Mouse (Mus musculus) kidney, adult 2 months (tissue): Measurements from ENCODE around the gene Antxr1. TPM values are rescaled to one million over a fixed set of nuclear protein-coding genes. Genes with fewer than 3 reads are reported as not detected.

Experiments
- DNase-seq: peaks from one replicate; pipeline ENCODE4 v3.0.0; 2021
- H3K27ac ChIP-seq: fragments of 200-500 bp; 2 replicates; pipeline ENCODE4 v1.5.1; 2012; ENCODE audit warnings: low read depth, low read length, control low read depth, inconsistent platforms; ENCODE audit not compliant: insufficient read depth
- H3K27me3 ChIP-seq: fragments of 200-500 bp; replicated peaks from 2 replicates; pipeline ENCODE4 v1.6.1; 2012; ENCODE audit warnings: mild to moderate bottlenecking, moderate library complexity, low read length, inconsistent platforms; ENCODE audit not compliant: control insufficient read depth, insufficient read depth
- H3K36me3 ChIP-seq: fragments of 200-500 bp; 2 replicates; pipeline ENCODE4 v1.6.1; 2012; ENCODE audit warnings: mild to moderate bottlenecking, moderate library complexity, low read length, inconsistent platforms; ENCODE audit not compliant: control insufficient read depth, insufficient read depth
- H3K4me1 ChIP-seq: fragments of 200-500 bp; 2 replicates; pipeline ENCODE4 v1.6.1; 2011; ENCODE audit warnings: low read length; ENCODE audit not compliant: control insufficient read depth, insufficient read depth
- H3K4me3 ChIP-seq: fragments of 200-500 bp; 2 replicates; pipeline ENCODE4 v1.5.1; 2011; ENCODE audit warnings: mild to moderate bottlenecking, low read depth, low read length, control low read depth; ENCODE audit not compliant: insufficient read depth
- CTCF ChIP-seq: fragments of 200-500 bp; conservative IDR thresholded peaks from 2 replicates; pipeline ENCODE4 v1.5.1; 2011; ENCODE audit warnings: low read depth, mild to moderate bottlenecking, control low read depth, low read length, moderate library complexity, mixed read lengths; ENCODE audit not compliant: insufficient read depth, insufficient read length
- POLR2A ChIP-seq: fragments of 200-500 bp; IDR thresholded peaks from one replicate; pipeline ENCODE4 v1.6.1; 2011; ENCODE audit warnings: low read depth, low read length, control low read depth
- WGBS: fragments of 180-500 bp; shearing (Covaris S2); methylation state at CpG from one replicate; pipeline ENCODE4 v1.1.7; 2018; 5-methylcytosine and 5-hydroxymethylcytosine counted together
- polyA plus RNA-seq: library from polyadenylated mRNA; depleted of rRNA; stranded (reverse); fragments of >200 nt; gene quantifications from 2 replicates; pipeline ENCODE4 v1.2.3, GENCODE M21; 2012

Gene Antxr1
- polyA plus RNA-seq, 1 experiment = 2.0 TPM

DNA sequence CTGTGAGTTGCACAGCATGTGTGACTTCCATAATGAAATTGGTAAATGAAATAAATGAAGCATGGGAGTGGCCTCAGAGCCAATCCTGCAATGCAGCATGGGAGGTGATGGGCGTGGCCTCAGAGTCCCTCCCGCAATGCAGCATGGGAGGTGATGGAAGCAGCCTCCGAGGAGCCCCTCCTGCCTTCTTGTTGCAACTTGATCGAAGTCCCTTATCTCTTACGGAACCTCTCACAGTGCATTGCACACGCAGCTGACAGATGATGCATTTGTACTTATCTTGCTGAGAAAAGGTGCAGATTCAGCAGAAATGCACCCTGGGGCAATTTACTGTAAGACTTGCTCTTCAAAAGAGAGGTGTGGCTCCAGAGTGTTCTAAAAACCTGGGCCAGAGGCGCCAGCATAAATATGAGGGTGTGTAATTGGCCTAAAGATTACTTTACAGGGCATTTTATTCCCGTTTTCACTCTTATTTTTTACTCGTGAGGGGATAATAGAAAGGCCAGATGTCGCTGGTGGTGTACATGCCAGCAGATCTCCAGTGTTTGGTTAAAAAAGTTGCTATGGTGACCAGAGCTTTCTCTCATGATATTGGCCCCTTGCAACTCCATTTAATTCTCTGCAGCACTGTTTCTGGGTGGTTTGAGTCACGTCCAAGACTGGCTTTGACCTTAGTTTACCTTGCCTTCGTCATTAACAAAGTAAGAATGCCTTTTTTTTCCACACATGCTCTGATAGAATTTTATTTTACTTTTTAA, 195.6 kb downstream of the Antxr1 start:
- Histone ChIP-seq H3K27ac (no peak overlapping the region), H3K4me1 (no peaks in the 10 kb centered on the region), H3K4me3 (no peak overlapping the region), H3K36me3 (no peaks in the 10 kb centered on the region), H3K27me3 (no peaks in the 10 kb centered on the region)
- TF ChIP-seq CTCF = no peak
- TF ChIP-seq POLR2A = no peak
- 87% methylated on average over 12 of the region's 12 CpGs for WGBS
- DNase-seq = no peak

DNA sequence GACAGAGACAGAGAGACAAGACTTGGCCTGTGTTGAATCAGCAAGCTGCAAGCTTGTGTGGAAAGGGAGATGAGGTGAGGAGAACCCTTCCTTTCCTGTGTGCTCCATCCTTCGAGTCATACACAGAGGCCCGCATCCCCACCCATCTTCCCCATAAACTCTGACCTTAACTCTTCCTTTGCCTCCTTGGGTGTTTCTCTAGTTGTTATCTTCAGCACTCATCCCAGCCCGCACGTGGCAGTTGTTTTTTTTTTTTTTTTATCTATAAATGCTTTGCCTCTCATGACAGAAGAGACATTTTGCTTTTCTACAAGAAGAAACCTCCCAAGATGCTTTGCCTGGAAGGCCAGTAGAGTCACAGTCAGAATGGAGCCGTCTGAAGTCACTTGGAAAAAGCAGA, 197.1 kb downstream of the Antxr1 start:
- WGBS = 93% methylated on average over 5 of the region's 5 CpGs
- no peaks in the 10 kb centered on the region for H3K4me1 ChIP-seq
- H3K27me3 ChIP-seq = no peaks in the 10 kb centered on the region

DNA sequence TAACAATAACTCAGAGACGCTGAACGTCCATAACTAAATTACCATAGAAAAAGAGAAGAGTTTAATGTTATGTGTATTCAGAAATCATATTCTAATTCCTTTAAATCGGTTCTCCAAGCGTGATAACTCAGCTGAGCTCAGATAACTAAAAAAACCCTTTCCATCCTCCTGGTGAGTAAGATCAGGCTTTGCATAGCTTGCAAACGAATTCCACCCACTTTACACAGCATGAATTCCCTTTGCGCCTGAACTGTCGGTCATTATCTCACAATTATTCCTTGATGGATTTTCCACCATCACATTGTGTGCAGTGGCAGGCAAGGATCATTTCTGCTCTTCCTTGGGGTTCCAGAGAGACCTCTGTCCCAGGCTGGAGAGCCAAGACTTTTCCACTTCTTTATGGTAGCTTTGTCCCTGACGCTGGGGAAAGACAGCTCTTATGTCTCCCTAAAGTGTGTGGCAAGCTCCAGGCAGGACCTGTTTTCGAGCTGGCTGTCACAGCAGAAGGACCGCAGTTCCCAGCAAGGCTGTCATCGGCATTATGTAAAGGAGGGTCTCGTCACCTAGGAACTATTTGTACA, 201.6 kb downstream of the Antxr1 start:
- H3K4me3 ChIP-seq = no peak overlapping the region

More for the DNA sequence above, 197.1 kb downstream of the Antxr1 start:
- H3K36me3 ChIP-seq = no peaks in the 10 kb centered on the region
- H3K27ac ChIP-seq = no peak overlapping the region
- TF ChIP-seq POLR2A (no peak), CTCF (no peak)
- H3K4me3 ChIP-seq = no peak overlapping the region
- DNase-seq = no peak

DNA sequence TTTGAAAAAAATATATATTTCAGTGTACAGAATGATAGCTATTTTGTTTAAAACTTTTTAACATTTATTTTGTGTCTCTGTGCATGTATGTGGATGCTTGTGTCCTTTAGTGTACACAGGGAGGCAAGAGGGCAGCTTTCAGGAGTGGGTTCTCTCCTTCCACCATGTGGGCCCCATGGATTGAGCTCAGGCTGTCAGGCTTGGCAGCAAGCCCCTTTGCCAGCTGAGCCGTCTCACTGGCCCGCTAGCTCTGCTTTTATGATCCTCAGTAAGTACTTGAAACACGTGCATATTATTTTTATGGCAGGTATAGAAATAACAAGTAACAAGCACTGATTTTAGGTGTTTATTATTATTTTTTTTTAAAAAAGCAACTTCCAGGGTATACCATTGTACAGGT, 202.1 kb downstream of the Antxr1 start:
- Histone ChIP-seq H3K27me3 (no peaks in the 10 kb centered on the region), H3K4me1 (no peaks in the 10 kb centered on the region), H3K4me3 (no peak overlapping the region), H3K36me3 (no peaks in the 10 kb centered on the region), H3K27ac (no peak overlapping the region)
- WGBS = 89% methylated on average over 3 of the region's 3 CpGs
- no peak for TF ChIP-seq CTCF
- TF ChIP-seq POLR2A = no peak
- no peak for DNase-seq

More for the DNA sequence above, 201.6 kb downstream of the Antxr1 start:
- WGBS = 86% methylated on average over 12 of the region's 12 CpGs
- no peaks in the 10 kb centered on the region for H3K36me3 ChIP-seq
- H3K27me3 ChIP-seq = no peaks in the 10 kb centered on the region
- DNase-seq = no peak
- no peaks in the 10 kb centered on the region for H3K4me1 ChIP-seq
- no peak overlapping the region for H3K27ac ChIP-seq
- TF ChIP-seq CTCF (no peak), POLR2A (no peak)

DNA sequence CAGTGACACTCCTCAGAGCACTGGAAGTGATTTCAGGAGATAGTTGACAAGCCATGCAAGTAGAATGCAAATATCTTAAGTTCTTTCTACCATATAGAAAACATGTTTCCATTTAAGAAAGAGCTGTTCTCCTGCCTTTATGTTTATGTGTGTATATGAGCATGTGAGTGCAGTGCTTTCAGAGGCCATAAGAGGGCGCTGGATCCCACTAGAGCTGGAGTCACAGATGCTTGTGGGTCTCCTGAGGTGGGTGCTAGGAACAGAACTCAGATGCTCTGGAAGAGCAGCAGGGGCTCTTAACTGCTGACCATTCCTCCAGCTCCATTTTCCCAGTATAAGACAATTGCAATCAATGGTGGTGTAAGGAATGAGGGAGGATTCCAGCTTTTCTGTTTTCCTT, 204.5 kb downstream of the Antxr1 start:
- no peak overlapping the region for H3K27ac ChIP-seq
- no peaks in the 10 kb centered on the region for H3K27me3 ChIP-seq
- H3K4me3 ChIP-seq = no peak overlapping the region
- 67% methylated on average over 1 of the region's 1 CpGs for WGBS
- H3K36me3 ChIP-seq = no peaks in the 10 kb centered on the region
- TF ChIP-seq CTCF (no peak), POLR2A (no peak)
- no peaks in the 10 kb centered on the region for H3K4me1 ChIP-seq
- DNase-seq = no peak

DNA sequence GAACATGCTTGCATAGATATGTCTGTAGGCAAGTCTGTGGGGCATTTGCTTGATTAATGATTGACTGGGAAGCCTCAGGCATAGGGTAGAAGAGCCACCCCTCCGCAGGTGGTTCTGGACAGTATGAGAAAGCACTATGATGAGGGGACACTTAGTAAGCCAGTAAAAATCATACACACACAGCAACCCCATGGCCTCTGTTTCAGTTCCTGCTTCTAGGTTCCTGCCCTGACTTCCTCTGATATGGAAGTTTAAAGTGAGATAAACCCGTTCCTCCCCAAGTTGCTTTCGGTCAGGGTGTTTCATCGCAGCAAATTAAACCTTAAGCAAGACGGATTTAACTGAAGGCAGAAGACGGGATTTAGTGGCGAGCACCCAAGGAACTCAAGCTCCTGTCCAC, 205.0 kb downstream of the Antxr1 start:
- Histone ChIP-seq H3K27me3 (no peaks in the 10 kb centered on the region), H3K36me3 (no peaks in the 10 kb centered on the region), H3K4me1 (no peaks in the 10 kb centered on the region), H3K27ac (no peak overlapping the region), H3K4me3 (no peak overlapping the region)
- WGBS = 96% methylated on average over 7 of the region's 7 CpGs
- no peak for DNase-seq
- no peak for TF ChIP-seq CTCF
- TF ChIP-seq POLR2A = no peak

DNA sequence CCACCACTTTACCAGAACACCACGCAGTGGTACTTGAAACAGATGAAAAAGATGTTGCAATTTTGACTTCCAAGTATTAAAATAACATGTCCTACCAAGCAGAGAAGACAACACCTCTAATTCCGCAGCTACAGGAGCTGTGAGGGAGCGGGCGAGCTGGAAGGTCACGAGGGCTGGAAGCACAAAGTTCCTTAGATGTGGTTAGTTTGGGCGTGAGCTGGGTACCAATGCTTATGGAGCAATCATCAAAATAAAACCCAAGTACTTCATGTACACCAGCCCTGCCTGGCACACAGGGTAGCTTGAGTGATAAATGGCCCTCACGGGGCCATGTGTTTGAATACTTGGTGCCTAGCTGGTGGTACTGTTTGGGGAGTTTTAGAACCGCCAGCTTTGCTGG, 205.8 kb downstream of the Antxr1 start:
- WGBS = 93% methylated on average over 8 of the region's 8 CpGs
- no peaks in the 10 kb centered on the region for H3K36me3 ChIP-seq
- DNase-seq = no peak

More for the DNA sequence above, 205.8 kb downstream of the Antxr1 start:
- H3K27me3 ChIP-seq = no peaks in the 10 kb centered on the region
- TF ChIP-seq CTCF (no peak), POLR2A (no peak)
- no peaks in the 10 kb centered on the region for H3K4me1 ChIP-seq
- no peak overlapping the region for H3K4me3 ChIP-seq
- H3K27ac ChIP-seq = no peak overlapping the region
